Mouse (Mus musculus): Measurements from ENCODE around the gene Tgfb2. TPM values are rescaled to one million over a fixed set of nuclear protein-coding genes. Genes with fewer than 3 reads are reported as not detected.

The Tgfb2 gene
- total RNA-seq (2021): 1 to 10 TPM; 4.2 to 8.1 TPM

- intact Hi-C loops (cut with DNase I): loop anchor here (10.0 kb wide), 1 partner anchor 591 kb away; the partner anchor contains the start of gene Lyplal1
- no peak for DNase-seq
Measured at GRCm38 (mm10) chr1:186705915-186706248, at the start of gene Tgfb2. Gene Tgfb2, minus strand, starts transcription at chr1:186705989.

- peak in 1 of 2 experiments; percentile 13 for DNase-seq
- intact Hi-C loops (cut with DNase I): loop anchor here (10.0 kb wide), 1 partner anchor 465 kb away; the partner anchor contains the start of genes Gpatch2 and Spata17
Measured at GRCm38 (mm10) chr1:186749675-186750283, 44.0 kb upstream of the Tgfb2 start.

DNA sequence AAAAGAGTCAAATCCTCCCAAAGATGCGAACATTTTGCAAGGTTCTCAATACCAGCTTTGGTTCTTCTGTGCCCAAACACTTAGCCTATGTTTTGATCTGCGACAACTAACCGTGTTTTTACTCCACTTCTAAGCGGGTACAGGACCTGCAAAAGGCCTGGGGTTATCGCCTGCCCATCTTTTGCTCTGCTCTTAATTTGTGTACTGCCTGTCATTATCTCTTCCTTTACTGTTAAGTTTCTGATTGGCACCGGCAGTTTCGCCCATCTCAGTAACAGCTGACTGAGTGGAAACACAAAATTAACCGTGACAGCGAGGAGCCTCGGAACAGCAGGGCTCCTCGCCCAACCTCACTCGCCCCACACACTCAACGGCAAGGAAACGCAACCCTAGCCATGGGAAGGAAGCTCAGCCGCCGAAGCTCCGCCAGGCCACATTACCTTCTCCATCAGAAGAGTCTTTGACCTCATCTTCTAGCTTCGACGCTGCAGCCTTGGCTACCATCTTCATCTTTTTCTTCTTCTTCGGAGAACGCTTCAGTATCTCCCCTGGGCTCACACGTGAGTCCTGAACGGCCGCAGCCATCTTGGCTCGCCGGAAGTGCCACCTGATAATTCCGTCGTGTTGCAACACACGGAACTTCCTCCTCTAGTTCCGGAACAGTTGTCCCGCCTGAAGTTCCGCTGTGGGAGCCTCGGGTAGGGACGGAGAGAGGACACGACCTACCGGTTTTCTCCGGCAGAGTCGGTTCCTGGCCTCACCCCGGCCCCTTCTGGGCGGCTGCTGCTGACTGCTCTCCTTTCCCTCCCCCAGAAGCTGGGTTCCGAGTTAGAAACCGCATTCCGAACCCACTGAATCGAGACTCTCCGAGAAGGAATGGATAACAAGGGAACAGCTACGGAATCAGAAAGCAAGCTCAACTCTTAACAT lies 43.2 kb upstream of the Tgfb2 start, which contains the start of gene Rrp15:
Rrp15 (minus strand) TSS at position 635 of the 930 bp plus-strand sequence.
- intact Hi-C loops (cut with DNase I): no loop called here
- DNase-seq: peak; percentile 88 to 90

GRCm38 (mm10) chr1:186739828-186740227 lies 34.0 kb upstream of the Tgfb2 start:
- DNase-seq: no peak
- intact Hi-C loops (cut with DNase I): no loop called here

DNA sequence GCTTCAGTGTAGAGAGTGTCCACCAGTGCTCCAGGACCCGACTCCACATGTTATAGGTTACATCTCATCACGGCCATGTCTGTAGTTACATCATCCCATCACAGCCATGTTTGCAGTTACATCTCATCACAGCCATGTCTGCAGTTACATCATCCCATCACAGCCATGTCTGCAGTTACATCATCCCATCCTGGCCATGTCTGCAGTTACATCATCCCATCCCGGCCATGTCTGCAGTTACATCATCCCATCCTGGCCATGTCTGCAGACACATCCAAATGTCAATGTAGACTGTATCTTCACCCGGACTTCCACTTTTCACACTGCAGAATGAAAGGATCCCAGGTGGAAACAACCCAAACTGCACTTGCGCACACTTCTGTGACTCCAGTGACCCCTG lies 29.7 kb upstream of the Tgfb2 start:
- intact Hi-C loops (cut with DNase I): no loop called here
- DNase-seq: no peak

DNA sequence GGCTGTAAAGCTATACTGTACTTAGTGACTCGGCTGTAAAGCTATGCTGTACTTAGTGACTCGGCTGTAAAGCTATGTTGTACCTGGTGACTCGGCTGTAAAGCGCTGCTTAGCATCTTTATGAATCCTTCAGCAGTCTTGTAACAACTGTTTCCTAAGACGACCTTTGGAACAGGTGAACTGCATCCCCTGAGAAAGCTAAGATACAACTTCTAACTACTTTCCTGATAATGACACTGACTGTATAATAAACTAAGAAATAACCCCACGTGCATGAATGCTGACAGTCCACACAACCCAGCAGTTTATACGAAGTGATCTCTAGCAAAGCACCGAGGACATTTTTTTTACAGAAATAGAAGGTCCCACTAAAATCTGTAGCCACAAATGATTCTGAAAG lies 27.3 kb upstream of the Tgfb2 start:
- DNase-seq: no peak
- intact Hi-C loops (cut with DNase I): no loop called here

- DNase-seq: no peak
- intact Hi-C loops (cut with DNase I): no loop called here
Measured at GRCm38 (mm10) chr1:186728778-186729177, 23.0 kb upstream of the Tgfb2 start.

GRCm38 (mm10) chr1:186726117-186726516 lies 20.3 kb upstream of the Tgfb2 start:
- intact Hi-C loops (cut with DNase I): no loop called here
- DNase-seq: no peak

- DNase-seq: no peak
- intact Hi-C loops (cut with DNase I): loop anchor here (1.0 to 2.0 kb wide), 3 partner anchors 967 to 1176 kb away; no protein-coding TSS in a partner anchor
Measured at GRCm38 (mm10) chr1:186722299-186722698, 16.5 kb upstream of the Tgfb2 start.

DNA sequence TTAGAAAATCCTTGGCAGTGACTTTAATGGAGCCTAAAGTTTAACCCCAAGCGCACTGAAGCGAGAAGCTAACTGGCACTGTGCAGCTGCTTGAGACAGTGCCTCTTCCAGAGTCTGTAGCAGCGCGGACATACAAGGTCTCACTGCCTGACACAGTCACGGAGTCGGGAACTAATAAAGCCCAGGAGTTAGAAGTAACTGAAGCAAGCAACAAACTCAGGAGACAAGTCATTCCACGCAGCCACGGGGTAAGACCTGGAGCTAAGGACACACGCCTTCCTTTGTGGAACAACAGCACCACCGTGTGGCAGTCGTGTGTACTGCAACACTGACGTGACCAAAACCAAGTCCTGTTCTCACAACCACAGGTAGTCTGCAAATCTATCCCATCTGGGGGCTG lies 16.1 kb upstream of the Tgfb2 start:
- peak; percentile 83 to 93 for DNase-seq
- intact Hi-C loops (cut with DNase I): loop anchor here (1.0 to 2.0 kb wide), 3 partner anchors 967 to 1176 kb away; no protein-coding TSS in a partner anchor

GRCm38 (mm10) chr1:186721166-186721565 lies 15.4 kb upstream of the Tgfb2 start:
- intact Hi-C loops (cut with DNase I): no loop called here
- no peak for DNase-seq

DNA sequence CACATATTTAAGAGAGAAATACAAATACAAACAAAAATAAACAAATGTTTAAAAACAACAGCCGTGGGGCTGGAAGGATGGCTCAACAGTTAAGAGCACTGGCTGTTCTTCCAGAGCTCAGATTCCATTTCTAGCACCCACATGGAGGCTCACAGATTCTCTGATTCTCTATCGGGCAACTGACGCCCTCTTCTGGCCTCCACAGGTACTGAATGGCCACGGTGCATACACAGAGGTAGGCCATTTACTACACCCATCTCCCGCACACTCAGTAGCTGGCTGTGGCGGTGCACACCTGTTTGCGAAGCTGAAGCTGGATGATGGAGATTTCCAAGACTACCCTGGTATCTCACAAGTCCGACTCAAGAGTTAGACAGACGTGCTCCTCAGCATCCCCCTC lies 13.9 kb upstream of the Tgfb2 start:
- intact Hi-C loops (cut with DNase I): no loop called here
- DNase-seq: no peak

- intact Hi-C loops (cut with DNase I): no loop called here
- DNase-seq: no peak
Measured at GRCm38 (mm10) chr1:186718881-186719280, 13.1 kb upstream of the Tgfb2 start.

- intact Hi-C loops (cut with DNase I): loop anchor here (5.0 kb wide), 1 partner anchor 473 kb away; no protein-coding TSS in a partner anchor
- no peak for DNase-seq
Measured at GRCm38 (mm10) chr1:186714980-186715896, 9.4 kb upstream of the Tgfb2 start.

- intact Hi-C loops (cut with DNase I): loop anchor here (5.0 kb wide), 1 partner anchor 472 kb away; no protein-coding TSS in a partner anchor
- DNase-seq: no peak
Measured at GRCm38 (mm10) chr1:186714215-186714614, 8.4 kb upstream of the Tgfb2 start.

GRCm38 (mm10) chr1:186712802-186713471 lies 7.1 kb upstream of the Tgfb2 start:
- DNase-seq: peak; percentile 43 to 44
- intact Hi-C loops (cut with DNase I): loop anchor here (2.0 to 5.0 kb wide), 4 partner anchors 256 to 530 kb away; no protein-coding TSS in a partner anchor

DNA sequence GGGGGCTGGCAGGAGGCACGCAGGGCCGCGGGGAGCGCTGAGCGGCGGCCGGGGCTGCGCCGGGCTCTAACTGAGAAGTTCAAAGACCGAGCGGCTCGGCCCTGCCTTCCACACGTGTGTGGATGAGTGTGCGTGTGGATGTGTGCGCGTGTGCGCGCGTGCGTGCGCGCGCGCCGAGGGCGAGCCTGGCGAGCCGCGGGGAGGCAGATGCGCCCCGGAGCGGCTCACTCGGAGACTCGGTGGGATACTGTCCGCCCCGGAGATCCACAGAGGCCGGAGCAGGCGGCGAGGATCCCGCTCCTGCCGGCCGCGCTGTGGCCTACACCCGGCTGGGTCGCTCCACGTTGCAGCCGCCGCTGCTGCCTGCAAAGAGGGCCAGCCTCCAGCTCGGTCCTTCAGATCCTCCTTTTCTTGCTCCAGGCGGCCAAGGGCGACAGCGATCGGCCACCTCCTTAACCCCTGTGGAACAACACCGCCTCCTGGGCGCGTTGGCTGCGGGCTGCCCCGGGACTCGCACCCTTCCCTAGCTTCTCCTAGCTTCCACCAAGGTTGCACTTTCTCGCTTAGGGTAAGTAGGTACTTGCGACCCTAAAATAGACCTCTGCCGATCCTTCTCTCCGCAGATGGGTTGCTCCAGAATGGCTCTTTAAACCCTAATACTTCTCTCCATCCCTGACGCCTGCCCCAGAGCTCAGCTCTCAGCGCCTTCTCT lies 430 bp downstream of the Tgfb2 start:
- DNase-seq: peak; percentile 69 to 77
- intact Hi-C loops (cut with DNase I): loop anchor here (10.0 kb wide), 1 partner anchor 591 kb away; the partner anchor contains the start of gene Lyplal1

DNA sequence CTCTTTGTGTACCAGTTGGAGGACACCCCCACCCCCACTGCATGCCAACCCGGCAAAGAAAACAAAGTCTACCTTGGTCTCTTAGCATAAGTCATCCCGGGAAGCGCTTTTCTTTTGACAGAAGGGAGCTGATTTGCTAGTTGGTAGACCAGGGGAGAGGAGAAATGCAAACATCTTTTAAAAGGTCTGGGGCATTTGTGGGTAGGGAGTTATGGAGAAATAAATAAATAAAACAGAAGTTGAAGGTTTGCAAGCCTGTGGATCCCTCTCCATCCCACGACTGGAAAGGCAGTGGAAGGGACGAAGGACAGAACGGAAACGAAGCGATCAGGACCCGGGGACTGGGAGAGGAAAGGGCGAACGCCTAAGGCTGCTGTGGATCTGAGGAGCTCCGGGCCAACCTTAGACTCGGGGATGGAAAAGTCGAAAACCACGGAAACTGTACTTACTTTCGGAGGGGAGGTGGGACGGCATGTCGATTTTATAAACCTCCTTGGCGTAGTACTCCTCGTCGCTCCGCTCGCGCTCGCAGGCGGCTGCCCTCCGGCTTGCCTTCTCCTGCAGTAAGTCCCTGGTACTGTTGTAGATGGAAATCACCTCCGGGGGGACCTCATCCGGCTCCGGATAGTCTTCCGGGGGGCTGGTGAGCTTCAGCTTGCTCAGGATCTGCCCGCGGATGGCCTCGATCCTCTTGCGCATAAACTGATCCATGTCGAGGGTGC lies 1.6 kb downstream of the Tgfb2 start:
- intact Hi-C loops (cut with DNase I): loop anchor here (5.0 to 10.0 kb wide), 2 partner anchors 152 to 589 kb away; partner anchors contain the start of gene Lyplal1
- DNase-seq: peak; percentile 47 to 64

All from heart, postnatal 36 days (tissue).